Mouse (Mus musculus) cerebellum, adult 2 months (tissue): ENCODE measurements around the gene Traf1. TPM values are rescaled to one million over a fixed set of nuclear protein-coding genes. Genes with fewer than 3 reads are reported as not detected.

Experiments
- DNase-seq, 2 experiments: peaks; one replicate each; pipeline ENCODE4 v3.0.0; 2021
- H3K27ac ChIP-seq: fragments of 200-500 bp; 2 replicates; pipeline ENCODE4 v1.5.1; 2012; ENCODE audit warnings: low read length, control low read depth, inconsistent platforms; ENCODE audit not compliant: insufficient read depth
- H3K27me3 ChIP-seq: fragments of 200-500 bp; 2 replicates; pipeline ENCODE4 v1.6.1; 2012; ENCODE audit warnings: inconsistent platforms, mild to moderate bottlenecking, low read length, moderate library complexity; ENCODE audit not compliant: control insufficient read depth, insufficient read depth
- H3K4me1 ChIP-seq: fragments of 200-500 bp; 2 replicates; pipeline ENCODE4 v1.6.1; 2011; ENCODE audit warnings: low read length; ENCODE audit not compliant: control insufficient read depth, insufficient read depth
- H3K4me3 ChIP-seq: fragments of 200-500 bp; replicated peaks from 2 replicates; pipeline ENCODE3; 2011; ENCODE audit warnings: mild to moderate bottlenecking, low read depth, low read length, control low read depth; ENCODE audit not compliant: insufficient read depth
- CTCF ChIP-seq: fragments of 200-500 bp; IDR thresholded peaks from 2 replicates; pipeline ENCODE4 v1.5.1; 2011; ENCODE audit warnings: low read depth, mild to moderate bottlenecking, control low read depth, low read length, moderate library complexity, borderline replicate concordance; ENCODE audit not compliant: insufficient read depth
- POLR2A ChIP-seq: fragments of 200-500 bp; IDR thresholded peaks from 2 replicates; pipeline ENCODE4 v1.6.1; 2011; ENCODE audit warnings: low read length, control low read depth, borderline replicate concordance; ENCODE audit not compliant: insufficient read depth
- WGBS: fragments of 180-500 bp; shearing (Covaris S2); methylation state at CpG from one replicate; pipeline ENCODE4 v1.1.7; 2018; 5-methylcytosine and 5-hydroxymethylcytosine counted together
- polyA plus RNA-seq: library from polyadenylated mRNA; depleted of rRNA; stranded (reverse); fragments of >200 nt; gene quantifications from 2 replicates; pipeline ENCODE4 v1.2.3, GENCODE M21; 2012

Gene Traf1
- polyA plus RNA-seq, 1 experiment, result 8.4 TPM

DNA sequence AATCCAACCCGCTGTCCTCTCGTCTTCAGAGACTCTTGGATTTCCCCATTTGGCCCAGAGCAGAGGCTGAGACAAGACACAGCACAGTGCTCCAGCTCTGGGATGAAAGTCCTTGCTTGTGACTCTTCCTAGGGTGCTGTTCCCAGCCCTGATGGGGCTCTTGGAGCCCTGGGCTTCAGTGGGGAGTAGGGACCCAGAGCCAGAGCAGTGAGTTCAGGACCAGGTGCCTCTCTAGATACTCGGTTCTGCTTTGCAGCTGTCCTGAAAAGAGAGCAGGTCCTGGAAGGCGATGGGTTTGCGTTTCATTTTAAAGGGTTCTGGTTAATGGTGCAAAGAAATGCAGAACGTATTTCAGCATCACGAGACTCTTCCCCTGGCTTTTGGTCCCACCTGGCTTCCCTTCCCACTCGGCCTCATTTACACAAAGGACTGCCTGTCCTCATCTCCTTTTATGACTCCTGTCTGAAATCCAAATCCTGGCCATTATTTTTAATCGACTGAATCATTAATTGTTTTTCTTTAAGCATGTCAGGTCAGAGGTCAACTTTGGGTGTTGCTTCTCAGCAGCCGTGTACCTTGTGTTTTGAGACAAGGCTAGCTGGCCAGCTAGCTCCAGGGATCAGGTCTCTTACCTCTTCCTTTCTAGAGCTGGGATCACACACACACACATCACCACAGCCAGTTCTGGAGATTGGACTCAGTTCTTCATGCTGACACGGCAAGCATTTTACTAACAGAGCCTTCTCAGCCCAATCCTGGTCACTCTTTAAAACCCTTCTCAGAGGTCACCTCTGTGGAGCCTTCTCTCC lies 9.7 kb upstream of the Traf1 start:
- Histone ChIP-seq H3K4me1 (peaks cover 7% of the 10 kb centered on the region; the same call in 1 of the 2 replicates), H3K27ac (no peak overlapping the region), H3K4me3 (no peak overlapping the region), H3K27me3 (no peaks in the 10 kb centered on the region)
- DNase-seq, result no peak
- 83% methylated on average over 11 of the region's 11 CpGs for WGBS
- TF ChIP-seq CTCF (no peak), POLR2A (no peak)

GRCm38 (mm10) chr2:34970092-34970750 lies 8.6 kb upstream of the Traf1 start:
- Histone ChIP-seq H3K27ac (no peak overlapping the region), H3K27me3 (no peaks in the 10 kb centered on the region), H3K4me1 (peaks cover 7% of the 10 kb centered on the region; the same call in 1 of the 2 replicates), H3K4me3 (peak overlapping the region; percentile 28)
- TF ChIP-seq CTCF, result peak; percentile 79
- no peak for TF ChIP-seq POLR2A
- peak; percentile 65 to 79 for DNase-seq
- 20% methylated on average over 9 of the region's 9 CpGs for WGBS

- Histone ChIP-seq H3K4me3 (no peak overlapping the region), H3K27me3 (no peaks in the 10 kb centered on the region), H3K27ac (no peak overlapping the region), H3K4me1 (peaks cover 7% of the 10 kb centered on the region; the same call in 1 of the 2 replicates)
- WGBS, result 22% methylated on average over 7 of the region's 7 CpGs
- no peak for DNase-seq
- TF ChIP-seq CTCF, result no peak
- TF ChIP-seq POLR2A, result no peak
Measured at GRCm38 (mm10) chr2:34969166-34969565, 7.6 kb upstream of the Traf1 start.

DNA sequence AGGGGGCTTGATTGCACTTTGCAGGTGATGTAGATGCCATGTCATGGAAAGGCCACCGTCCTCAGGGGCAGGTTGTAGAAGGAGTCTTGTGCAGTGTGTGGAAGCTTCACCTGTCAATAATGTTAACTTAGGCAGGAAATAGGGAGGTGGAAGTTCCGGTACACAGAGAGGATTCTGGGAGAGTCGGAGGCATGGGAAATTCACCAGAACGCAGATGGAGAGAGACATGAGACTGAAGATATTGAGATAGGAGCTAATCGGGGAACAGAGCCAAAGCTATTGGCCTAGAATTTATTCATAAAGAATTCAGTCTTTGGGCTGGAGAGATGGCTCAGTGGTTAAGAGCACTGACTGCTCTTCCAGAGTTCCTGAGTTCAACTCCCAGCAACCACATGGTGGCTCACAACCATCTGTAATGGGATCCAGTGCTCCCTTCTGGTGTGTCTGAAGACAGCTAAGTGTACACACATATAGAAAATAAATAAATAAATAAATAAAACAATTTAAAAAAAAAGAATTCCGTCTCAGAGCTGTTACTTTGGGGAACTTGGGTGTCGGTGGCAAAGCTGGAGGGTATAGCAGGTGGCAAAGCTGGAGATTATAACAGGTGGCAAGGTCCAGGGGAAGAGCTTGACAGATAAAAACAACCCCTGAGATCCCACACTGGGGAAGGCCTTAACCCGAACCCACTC lies 4.8 kb upstream of the Traf1 start:
- WGBS, result 86% methylated on average over 8 of the region's 8 CpGs
- TF ChIP-seq CTCF, result no peak
- TF ChIP-seq POLR2A, result no peak

GRCm38 (mm10) chr2:34965806-34966205 lies 4.2 kb upstream of the Traf1 start:
- Histone ChIP-seq H3K4me1 (peaks cover 7% of the 10 kb centered on the region; the same call in 1 of the 2 replicates), H3K27ac (no peak overlapping the region), H3K27me3 (no peaks in the 10 kb centered on the region), H3K4me3 (no peak overlapping the region)
- WGBS, result 74% methylated on average over 8 of the region's 8 CpGs
- DNase-seq, result no peak
- TF ChIP-seq POLR2A (no peak), CTCF (no peak)

More for the DNA sequence above, 4.8 kb upstream of the Traf1 start:
- no peak overlapping the region for H3K4me3 ChIP-seq
- H3K27ac ChIP-seq, result no peak overlapping the region
- H3K27me3 ChIP-seq, result no peaks in the 10 kb centered on the region
- peaks cover 7% of the 10 kb centered on the region; the same call in 1 of the 2 replicates for H3K4me1 ChIP-seq
- DNase-seq, result no peak

- TF ChIP-seq CTCF (no peak), POLR2A (no peak)
- Histone ChIP-seq H3K27ac (no peak overlapping the region), H3K4me1 (peaks cover 7% of the 10 kb centered on the region; the same call in 1 of the 2 replicates), H3K4me3 (no peak overlapping the region), H3K27me3 (no peaks in the 10 kb centered on the region)
- no peak for DNase-seq
- WGBS, result 63% methylated on average over 9 of the region's 9 CpGs
Measured at GRCm38 (mm10) chr2:34965293-34965692, 3.7 kb upstream of the Traf1 start.

DNA sequence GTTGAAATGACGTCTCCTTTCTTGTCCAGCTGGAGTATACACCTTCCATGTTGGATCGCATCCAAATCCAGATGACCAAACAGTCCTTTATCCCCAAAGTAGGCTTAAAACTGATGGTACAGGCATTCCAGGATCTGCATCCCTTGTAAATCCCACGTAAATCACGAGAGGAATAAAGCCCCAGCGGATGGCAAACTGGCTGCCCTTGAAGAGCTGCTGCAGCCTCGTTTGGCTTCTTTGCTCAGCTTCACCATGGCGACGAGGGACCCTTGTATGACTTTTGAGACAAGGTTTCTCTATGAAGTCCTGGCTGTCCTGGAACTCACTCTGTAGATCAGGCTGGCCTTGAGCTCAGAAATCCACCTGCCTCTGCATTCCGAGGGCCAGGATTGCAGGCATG lies 3.1 kb upstream of the Traf1 start:
- H3K27me3 ChIP-seq, result no peaks in the 10 kb centered on the region
- no peak overlapping the region for H3K27ac ChIP-seq
- TF ChIP-seq CTCF (no peak), POLR2A (no peak)
- no peak for DNase-seq
- H3K4me3 ChIP-seq, result no peak overlapping the region
- 69% methylated on average over 9 of the region's 9 CpGs for WGBS
- H3K4me1 ChIP-seq, result peaks cover 2% of the 10 kb centered on the region; the same call in 1 of the 2 replicates
